Mouse (Mus musculus): ENCODE measurements around the gene Zfp618. TPM values are rescaled to one million over a fixed set of nuclear protein-coding genes. Genes with fewer than 3 reads are reported as not detected.

Zfp618 gene
- total and polyA plus RNA-seq, 3 experiments = 0.05 TPM; not detected in 2

DNA sequence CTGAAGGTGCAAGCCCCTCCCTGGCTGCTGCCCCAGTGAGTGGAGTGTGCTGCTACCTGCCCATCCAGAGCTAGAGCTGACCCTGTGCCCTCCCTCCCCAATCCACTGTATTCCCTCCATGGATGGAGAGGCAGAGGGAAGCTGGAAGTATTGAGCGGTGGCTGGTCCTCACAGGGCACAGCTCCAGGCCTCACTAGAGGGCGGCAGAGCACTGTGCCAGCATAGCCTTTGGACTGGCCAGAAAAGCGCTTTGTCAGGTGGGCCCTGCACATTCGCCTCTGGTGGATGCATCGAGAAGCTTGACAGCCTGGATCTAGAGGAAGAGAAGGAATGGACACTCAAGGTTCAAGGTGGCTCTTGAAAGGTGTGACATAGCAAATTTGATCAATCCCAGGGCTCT, 216.2 kb downstream of the Zfp618 start:
- DNase-seq (ENCODE audit: low spot score) (no peak), ATAC-seq (ENCODE audit: extremely low read depth, insufficient number of reproducible peaks, low FRiP score, poor library complexity, severe bottlenecking) (no peak)
- no peak for TF ChIP-seq CTCF (IDR thresholded peaks at IDR 0.05; ENCODE audit: low read depth, low read length)
- TF ChIP-seq GATA2 (IDR thresholded peaks at IDR 0.05; ENCODE audit: borderline replicate concordance, low read depth, low read length) = no peak
- no peak for TF ChIP-seq GATA1 (IDR thresholded peaks at IDR 0.05; ENCODE audit: borderline replicate concordance, low read length)
- no peak for TF ChIP-seq POLR2AphosphoS5 (IDR thresholded peaks at IDR 0.05; ENCODE audit: insufficient replicate concordance, low read depth, low read length)
- no peak for TF ChIP-seq TAL1 (conservative IDR thresholded peaks at IDR 0.05; ENCODE audit: low read depth, low read length)

GRCm38 (mm10) chr4:63186281-63186870, 221.0 kb downstream of the Zfp618 start:
- H3K27me3 ChIP-seq (ENCODE audit: insufficient read depth, low read length) = no peaks in the 10 kb centered on the region
- no peak for ATAC-seq (ENCODE audit: extremely low read depth, insufficient number of reproducible peaks, low FRiP score, poor library complexity, severe bottlenecking)
- TF ChIP-seq GATA1 (IDR thresholded peaks at IDR 0.05; ENCODE audit: borderline replicate concordance, low read length) (no peak), POLR2AphosphoS5 (IDR thresholded peaks at IDR 0.05; ENCODE audit: insufficient replicate concordance, low read depth, low read length) (no peak), TAL1 (conservative IDR thresholded peaks at IDR 0.05; ENCODE audit: low read depth, low read length) (no peak), GATA2 (IDR thresholded peaks at IDR 0.05; ENCODE audit: borderline replicate concordance, low read depth, low read length) (no peak), CTCF (IDR thresholded peaks at IDR 0.05; ENCODE audit: low read depth, low read length) (no peak)
- peaks cover 91% of the 10 kb centered on the region for H3K9me3 ChIP-seq (replicated peaks)
- no peak for DNase-seq (ENCODE audit: low spot score)
- no peak overlapping the region for H3K4me3 ChIP-seq (ENCODE audit: low read depth, low read length)
- H3K4me1 ChIP-seq (ENCODE audit: insufficient read depth, low read depth, low read length) = no peaks in the 10 kb centered on the region
- H3K36me3 ChIP-seq (replicated peaks) = no peaks in the 10 kb centered on the region

More for the DNA sequence above, 216.2 kb downstream of the Zfp618 start:
- Histone ChIP-seq H3K9me3 (replicated peaks) (peaks cover 76% of the 10 kb centered on the region), H3K36me3 (replicated peaks) (no peaks in the 10 kb centered on the region), H3K4me1 (ENCODE audit: insufficient read depth, low read depth, low read length) (no peaks in the 10 kb centered on the region), H3K27me3 (ENCODE audit: insufficient read depth, low read length) (no peaks in the 10 kb centered on the region), H3K4me3 (ENCODE audit: low read depth, low read length) (no peak overlapping the region; the same call in 1 of the 2 replicates)

Other genes starting within 250 kb of the Zfp618 start
- not detected in 2 replicates for gene Ambp, start 189.2 kb downstream of the Zfp618 start, total RNA-seq (2014; fragmentation: Nextera tagmentation)
- not detected in 2 replicates for gene Ambp, start 189.2 kb downstream of the Zfp618 start, total RNA-seq (2017)
- not detected in 2 replicates for gene Ambp, start 189.2 kb downstream of the Zfp618 start, polyA plus RNA-seq (2012)
- gene Kif12, start 206.6 kb downstream of the Zfp618 start, total RNA-seq (2014; fragmentation: Nextera tagmentation) = not detected in 2 replicates
- gene Kif12, start 206.6 kb downstream of the Zfp618 start, total RNA-seq (2017) = 0.06 TPM in 1 of 2 replicates, not detected in the other
- gene Kif12, start 206.6 kb downstream of the Zfp618 start, polyA plus RNA-seq (2012) = not detected in 2 replicates
- not detected in 2 replicates for gene Col27a1, start 248.4 kb downstream of the Zfp618 start, total RNA-seq (2014; fragmentation: Nextera tagmentation)
- under 0.01 and 0.16 TPM in 2 replicates for gene Col27a1, start 248.4 kb downstream of the Zfp618 start, total RNA-seq (2017)
- not detected in 2 replicates for gene Col27a1, start 248.4 kb downstream of the Zfp618 start, polyA plus RNA-seq (2012)

Measured in G1E (cell line).